Mouse (Mus musculus) heart, adult 18-20 months (tissue): ENCODE data around the gene Ugt1a6a. TPM values are rescaled to one million over a fixed set of nuclear protein-coding genes. Genes with fewer than 3 reads are reported as not detected.

Experiments
- DNase-seq, 2 experiments: peaks; one replicate each; pipeline ENCODE4 v3.0.0; 2021 to 2022; ENCODE audit warnings: mixed read lengths in 1 of 2
- total RNA-seq, 2 experiments: library from RNA; stranded (reverse); gene quantifications; 2 replicates each; pipeline ENCODE4 v1.2.3; 2021

The Ugt1a6a gene
- total RNA-seq, 2 experiments from 2014 or later: 3.3 TPM

DNA sequence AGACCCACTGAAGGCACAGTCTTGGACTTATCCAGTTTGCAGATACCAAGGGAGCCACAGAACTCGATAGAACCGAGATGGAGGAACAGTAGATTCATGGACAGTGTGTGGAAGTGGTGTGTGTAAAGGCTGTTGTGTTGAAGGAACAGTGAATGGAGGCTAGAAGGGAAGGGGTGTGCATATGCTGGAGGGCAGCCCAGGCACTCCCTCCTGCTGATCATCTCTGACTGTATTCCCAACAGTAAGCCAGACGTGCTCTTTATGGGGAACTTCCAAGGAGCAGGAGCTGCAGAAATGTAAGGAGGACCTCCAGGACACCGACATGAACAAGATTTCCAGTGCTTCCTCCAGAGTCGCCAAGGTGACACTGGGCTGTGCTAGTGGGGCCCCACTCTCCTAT lies 115.4 kb downstream of the Ugt1a6a start:
- no peak for DNase-seq

DNA sequence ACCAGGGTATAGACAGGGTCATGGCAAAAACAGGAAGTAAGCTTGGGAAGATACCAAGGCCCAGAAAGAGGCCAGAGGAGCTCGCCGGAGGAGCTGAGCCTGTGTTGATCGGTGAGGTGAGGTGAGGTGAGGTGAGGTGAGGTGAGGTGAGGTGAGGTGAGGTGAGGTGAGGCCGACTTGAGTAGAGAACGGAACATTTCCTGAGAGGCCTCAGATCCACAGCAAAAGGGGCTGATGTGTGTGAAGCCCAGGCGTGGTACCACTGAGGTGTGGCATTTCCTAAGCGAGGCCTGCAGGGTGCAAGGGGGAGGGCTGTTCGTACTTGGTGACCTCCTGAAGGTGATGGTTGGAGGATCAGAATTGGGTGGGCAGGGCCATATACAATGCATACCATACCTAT lies 118.5 kb downstream of the Ugt1a6a start:
- DNase-seq: no peak

DNA sequence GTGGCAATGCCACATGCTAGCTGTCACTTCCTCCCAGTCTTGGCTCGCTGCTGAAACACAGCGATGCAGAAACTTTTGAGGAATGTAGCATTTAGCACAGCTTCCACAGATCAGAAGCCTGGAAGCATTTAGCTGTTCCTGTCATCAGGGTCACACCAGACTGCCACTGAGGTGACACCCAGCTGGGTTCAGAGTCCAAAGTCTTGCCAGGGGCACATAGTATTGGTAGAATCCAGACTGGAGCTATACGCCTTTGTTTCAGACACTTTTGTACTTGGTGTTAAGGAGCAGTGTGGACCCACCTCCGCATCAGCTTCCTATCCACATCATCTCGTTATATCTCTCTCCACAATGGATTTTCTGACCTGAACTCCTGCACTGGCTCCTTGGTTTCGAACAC lies 118.9 kb downstream of the Ugt1a6a start:
- no peak for DNase-seq

DNA sequence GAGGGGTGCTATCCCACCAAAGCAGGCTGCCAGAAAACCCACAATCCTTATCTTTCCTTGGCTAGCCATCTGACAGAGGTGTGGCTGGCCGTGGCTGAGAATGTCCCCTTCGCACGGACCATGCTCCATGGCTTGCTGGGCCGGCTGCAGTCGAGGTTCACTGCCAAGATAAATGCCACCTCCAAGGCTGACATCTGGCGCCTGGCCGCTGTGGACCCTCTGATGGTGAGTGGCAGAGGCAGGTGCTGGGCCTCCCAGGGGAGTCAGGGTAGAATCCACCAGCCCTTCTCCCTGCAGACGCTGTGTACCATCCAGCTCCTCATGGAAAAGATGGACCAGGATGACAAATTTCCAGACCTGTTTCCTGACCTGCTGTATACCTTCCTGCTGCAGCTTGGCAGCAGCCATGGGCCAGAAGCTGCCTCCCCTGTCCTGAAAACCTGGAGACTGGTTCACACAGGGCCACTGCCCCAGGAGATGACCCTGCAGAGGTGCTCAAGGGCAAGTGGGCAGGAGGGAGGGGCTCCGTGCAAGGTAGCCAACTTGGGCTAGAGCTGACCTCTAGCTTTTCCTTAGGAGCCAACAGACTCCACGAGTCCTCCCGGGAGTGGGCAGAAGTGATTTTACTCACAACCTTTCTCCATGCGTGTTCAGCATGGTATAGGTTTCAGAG lies 120.3 kb downstream of the Ugt1a6a start:
- no peak for DNase-seq

DNA sequence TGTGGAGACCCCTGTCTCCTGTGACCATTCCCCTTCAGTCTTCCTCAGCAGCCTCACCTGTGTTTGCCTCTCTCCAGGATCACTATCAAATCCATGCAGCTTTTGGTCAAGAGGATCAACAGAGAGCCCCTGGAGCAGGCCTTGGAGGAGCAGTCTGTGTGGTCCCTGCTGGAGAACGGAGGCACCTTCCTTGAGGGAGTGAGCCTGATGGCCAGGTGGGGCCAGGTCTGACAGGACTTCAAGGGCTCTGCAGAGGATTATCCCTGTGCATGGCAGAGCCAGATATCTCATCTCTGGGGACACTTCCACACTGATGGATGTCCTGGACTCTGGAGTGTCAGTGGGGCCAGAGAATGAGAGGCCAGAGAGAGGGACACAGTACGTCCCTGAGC lies 120.9 kb downstream of the Ugt1a6a start:
- no peak for DNase-seq

DNA sequence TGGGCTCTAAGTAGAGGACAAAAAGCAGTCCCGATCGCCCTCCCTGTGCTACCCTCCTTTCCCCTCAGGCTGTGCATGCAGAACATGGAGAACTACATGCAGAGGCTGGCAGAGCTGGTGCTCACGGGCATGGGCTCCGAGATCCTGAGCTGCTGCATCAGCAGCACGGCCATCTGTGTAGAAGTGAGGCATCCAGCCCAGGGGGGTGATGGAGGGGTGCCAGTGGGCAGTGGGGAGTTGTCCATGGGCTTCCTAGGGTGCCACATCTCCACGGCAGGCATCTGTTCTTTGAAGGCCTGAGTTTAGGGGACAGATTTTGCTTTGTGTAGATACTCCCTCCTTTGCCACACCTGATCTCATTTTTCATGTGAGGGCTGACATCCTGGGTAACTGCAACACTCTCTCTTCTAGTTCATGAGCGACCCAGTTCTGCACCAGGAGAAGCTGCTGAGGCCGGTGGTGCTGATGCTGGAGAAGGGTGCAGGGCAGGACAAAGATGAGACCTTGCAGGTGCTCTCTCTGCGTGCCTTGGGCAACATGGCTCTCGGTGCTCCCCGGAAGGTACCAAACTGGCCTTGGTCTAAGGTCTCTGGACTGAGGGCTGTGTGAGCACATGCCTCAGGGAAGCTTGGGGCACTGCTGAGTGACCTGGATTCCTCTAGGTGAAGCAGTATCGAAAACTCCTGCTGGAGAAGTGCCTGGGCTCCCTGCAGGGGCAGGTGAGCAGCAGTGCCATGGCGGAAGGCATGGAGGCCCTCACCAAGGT lies 121.6 kb downstream of the Ugt1a6a start:
- no peak for DNase-seq

DNA sequence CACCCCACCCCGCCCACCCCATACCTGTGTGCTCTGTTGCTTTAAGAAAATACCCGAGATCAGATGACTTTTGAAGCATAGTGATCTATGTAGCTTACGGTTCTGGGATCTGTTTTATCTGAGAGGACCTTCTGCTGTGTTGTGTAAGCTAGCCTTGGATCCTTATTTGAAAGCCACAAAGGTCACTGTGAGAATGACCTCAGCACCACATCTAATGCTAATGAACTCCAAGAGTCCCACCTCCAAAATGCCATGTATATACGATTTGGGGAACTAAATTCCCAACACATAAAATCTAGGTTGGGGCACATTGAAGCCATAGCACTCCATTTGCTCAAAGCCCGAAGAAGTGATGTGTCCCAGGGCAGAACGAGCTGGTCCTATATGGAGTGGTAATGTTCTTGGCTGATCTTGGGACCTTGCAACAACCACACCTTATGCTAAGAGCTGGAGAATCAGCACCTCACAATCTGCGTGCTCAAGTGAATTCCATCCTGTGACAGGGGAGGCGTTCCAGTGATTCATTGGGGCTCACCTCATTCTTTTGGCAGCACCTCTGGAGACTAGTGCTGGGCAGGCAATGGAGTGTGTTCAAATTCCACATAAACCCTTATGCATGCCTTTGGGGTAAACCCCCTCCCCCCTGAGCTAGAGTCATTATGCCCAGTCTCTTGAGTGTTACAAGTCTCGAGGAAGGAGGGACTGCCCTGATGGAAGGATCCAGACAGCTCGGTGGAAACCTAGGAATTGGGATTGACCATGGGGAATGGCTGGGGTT lies 122.5 kb downstream of the Ugt1a6a start:
- DNase-seq: peak in 1 of 2 experiments; percentile 42

DNA sequence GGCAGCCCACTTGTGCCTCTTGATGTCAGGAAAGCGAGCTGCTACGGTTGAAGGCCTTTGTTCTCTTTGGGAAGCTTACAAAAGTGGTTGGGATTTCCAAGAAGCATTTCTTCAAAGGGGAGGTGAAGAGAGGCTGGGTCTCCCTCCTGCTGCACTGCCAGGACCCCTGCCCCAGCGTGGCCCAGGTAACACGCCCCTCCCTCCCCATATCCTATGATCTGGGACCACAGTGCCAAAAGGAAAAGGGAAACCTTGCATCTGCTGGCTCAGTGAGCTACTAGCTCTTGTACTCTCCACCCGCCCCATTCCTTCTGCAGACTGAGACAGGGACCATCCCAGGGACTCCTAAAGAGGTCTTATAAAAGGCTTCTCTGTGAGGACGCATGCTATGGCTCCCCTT lies 123.1 kb downstream of the Ugt1a6a start:
- DNase-seq: no peak

DNA sequence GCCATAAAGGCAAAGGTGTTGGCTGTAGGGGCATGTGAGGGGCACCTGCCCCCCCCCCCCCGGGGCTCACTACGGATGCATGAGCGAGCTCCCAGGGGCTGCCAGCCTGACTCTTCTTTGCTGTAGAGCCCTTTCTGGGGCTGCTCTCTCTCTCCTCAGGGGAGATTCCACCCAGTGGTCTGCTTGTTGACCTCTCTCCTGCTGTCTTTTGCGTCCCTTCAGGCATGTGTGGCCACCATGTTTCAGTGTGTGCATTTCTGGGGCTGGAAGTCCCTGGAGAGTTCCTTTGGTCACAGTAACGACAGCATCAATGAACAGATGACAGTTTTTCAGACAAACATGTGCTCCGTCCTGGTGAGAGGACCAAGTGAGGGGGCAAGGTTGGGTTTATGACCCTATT lies 123.8 kb downstream of the Ugt1a6a start:
- DNase-seq: no peak

DNA sequence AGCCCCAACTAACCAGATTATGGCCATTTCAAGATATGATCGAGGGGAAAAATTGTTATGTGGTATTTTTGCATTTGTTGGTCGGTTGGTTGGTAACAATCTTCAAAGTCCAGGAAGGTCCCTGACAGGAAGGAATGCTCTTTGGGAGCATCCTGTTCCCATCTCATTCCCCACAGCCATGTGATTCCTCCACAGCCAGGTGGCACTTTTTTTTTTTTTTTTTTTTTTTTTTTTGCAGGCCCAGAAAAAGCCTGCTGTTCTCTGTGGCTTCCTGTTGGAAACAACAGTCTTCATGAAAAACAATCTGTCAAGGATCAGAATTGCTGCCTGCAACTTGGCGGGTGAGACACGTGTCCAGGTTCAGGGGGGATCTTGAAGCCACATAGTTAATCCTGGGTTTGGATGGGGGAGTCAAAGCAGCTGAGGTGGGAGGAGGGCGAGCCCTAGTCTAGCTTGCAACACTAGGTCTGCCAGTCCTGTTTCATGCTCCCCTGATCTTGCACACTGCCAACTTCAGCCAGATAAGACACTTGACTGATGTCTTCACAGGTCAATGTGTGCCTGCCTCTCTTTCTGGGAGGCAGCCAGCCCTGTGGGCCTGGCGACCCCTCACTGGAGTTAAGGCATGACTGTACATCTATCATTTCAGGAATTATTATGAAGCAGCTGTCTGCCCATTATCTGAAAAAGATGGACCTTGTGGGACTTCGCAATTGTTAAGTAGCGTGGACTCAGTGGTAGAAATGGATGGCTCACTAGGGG lies 124.5 kb downstream of the Ugt1a6a start:
- peak in 1 of 2 experiments; percentile 75 for DNase-seq

DNA sequence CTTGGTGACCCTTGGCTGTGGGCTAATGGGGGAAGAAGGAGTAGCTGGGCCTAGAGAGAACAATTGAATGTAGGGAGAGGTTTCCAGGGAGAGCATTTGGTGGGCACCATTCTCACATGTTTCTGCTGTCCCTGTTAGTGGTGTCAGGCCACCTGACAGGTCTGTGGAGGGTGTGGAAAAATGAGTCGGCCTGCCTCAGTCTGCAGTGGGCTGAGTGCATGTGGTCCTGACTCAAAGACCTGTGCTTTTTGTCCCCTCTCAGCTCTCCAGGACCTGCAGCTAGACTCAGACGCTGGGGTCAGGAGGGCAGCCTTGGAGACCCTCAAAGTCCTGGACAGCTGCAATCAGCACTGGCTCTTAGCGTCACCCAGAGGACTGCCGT lies 125.0 kb downstream of the Ugt1a6a start:
- no peak for DNase-seq

DNA sequence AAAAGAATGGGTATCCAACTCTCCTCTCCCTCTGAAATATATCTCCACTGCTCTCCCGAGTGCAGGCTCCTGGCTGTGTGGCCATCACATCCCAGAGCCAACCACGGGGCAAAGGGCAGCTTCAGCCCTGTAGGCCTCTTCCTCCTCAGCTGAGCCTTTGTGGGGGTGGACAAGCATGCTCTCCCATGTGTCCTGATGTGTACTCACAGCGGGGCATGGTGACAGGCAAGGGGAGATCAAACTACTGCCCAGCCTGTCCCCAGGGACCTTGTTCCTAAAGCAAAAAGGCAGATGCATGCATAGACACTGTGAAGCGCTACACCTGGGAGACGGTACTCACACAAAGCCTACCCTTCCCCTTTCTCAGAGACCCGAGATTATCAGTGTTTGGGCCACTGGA lies 125.5 kb downstream of the Ugt1a6a start:
- DNase-seq: peak in 1 of 2 experiments; percentile 58

DNA sequence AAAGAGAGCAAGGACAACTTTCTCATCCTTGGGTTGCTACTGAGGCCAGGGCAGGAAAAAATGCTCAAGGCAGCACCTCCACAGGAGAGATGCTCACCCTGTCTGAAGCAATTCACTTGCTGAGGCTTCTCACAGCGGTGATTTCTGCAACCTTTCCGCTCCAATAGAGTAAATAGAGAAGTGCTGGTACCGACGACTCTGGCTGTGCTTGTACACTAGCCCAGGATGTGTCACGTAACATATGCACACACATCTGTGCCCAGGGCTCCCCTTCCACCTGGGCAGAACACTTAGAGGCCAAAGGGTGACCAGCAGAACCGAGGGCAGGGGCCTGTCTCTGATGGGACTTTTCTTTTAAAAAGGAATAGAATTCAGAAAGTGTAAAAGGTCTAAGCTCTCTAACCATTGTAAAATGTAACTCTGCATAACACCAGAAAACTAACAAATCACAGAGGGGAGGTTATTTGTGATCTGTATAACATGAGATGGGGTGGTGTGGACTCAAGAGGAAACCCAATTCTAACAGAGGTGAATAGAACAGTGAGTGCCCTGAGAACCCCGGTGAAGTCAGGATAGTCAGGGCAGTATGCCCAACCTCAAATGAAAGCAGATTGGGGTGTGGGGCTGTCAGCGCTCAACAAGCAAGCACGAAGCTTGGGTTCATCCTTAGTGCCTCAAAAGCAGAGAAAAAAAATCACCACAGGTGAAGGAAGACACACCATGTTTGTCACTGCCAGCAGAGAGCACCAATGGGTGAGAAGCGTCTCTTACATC lies 126.2 kb downstream of the Ugt1a6a start:
- DNase-seq: no peak

DNA sequence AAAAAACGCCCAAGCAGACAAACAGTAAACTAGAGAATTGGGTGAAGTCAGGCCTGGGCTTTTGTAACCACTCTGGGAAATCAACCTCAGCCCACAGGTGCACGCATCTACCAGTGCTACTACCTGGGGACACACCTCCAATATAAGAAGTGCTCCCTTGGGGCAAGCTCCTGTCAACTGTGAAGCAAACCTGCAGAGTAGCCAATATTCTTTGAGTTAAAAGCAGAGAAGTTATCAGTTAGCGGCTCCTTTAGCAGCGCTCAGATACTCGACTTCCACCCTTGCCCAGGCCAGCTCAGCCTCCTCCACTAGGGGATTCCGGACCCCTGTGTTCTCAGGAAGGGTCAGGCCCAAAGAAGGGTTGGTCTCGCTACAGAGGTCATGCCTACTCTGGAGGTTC lies 127.1 kb downstream of the Ugt1a6a start:
- no peak for DNase-seq

DNA sequence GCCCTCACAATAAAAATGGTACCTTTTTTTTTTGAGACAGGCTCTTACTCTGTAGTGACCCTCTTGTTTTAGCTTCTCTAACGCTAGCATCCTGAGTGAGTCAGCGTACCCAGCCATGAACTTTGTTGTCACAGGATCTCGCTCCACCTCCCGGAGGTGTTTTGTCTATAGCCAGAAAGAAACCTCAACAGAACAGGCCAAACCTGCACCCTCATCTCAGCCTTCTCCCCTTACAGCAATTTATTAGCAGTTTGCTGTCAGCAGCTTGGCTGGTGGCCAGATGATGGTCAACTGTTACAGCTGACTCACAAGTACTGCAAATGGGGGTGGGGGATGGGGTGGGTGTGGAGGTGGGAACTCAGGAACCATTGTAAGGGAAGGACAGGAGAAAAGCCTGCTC lies 127.6 kb downstream of the Ugt1a6a start:
- no peak for DNase-seq

DNA sequence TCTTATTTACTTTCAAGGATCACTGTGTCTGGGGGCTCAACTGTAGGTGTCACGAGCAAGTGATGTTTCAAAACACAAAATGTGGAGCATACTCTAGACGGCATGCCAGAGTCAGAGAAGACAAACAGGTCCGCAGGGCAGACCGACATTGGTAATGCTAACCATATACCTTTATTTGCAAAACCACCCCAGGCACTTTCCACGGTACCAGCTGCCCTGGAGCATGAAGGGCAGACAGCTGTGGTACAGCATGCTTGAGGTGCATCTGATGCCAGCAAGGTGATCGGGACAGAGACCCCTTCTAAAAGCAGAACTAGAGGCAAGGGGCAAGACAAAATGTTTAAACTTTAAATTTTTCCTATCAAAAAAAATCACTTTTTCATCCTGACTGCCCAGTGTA lies 128.4 kb downstream of the Ugt1a6a start:
- no peak for DNase-seq

DNA sequence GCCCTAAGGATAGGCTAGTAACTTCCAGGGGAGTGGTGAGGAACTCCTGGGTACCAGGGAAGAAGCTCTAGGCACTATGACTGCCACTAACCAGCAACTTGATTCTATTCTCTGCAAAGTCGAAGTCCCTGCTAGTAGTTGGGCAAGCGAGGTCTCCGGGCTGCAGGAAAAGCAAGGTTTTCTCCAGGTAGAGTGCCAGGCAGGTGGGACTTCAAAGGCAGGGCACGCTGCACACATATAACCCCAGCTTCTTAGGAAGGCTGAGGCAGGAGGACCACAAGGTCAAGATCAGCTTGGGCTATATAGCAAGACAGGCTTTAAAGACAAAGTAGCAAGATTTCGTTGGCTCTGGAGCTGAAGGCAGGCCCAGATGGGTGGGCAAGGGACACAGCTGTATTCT lies 129.2 kb downstream of the Ugt1a6a start:
- no peak for DNase-seq

DNA sequence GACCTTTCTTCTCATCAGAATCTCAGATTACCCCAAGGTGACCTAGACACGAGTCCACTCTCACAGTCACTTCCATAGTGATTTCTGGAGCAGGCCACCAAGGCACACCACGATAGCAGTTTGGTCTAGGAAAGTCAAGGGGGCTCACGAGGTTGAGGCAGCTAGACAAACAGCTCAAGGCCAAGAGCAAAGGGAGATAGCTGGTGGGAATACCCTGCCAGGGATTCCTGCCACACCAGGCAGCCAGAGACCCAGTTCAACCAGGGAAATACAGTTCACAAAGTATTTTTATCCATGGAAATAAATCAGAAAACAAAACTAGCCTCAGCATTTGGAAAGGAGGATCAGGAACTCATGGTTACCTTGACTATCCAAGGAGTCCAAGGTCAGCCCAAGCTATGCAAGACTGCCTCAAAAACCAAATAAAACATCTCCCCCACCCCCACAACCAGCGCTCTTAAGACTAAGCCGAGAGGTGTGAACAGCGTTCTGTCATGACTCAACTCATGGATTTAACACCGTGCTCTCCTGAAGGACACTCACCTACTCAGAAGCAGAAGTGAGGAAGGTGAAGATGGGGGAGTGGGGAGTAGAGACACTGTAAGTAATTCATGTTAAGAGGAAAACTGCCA lies 129.7 kb downstream of the Ugt1a6a start:
- DNase-seq: no peak

DNA sequence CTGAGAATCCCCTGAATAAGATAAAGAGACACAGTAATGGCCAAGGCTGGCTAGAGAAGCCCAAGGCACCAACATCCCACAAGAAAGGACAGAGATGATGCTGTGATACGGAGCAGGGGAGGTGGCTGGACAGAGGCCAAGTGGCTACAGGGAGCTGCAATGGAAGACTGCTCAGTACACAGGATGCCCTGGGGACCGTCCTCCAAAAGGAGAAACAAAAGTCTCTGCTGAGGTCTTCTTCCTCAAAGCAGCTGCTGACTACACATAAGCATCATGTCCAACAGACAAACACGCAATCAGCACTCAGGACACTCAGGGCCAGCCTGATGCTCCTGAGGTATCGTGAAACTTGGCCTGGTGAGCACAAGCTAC lies 130.2 kb downstream of the Ugt1a6a start:
- DNase-seq: no peak

DNA sequence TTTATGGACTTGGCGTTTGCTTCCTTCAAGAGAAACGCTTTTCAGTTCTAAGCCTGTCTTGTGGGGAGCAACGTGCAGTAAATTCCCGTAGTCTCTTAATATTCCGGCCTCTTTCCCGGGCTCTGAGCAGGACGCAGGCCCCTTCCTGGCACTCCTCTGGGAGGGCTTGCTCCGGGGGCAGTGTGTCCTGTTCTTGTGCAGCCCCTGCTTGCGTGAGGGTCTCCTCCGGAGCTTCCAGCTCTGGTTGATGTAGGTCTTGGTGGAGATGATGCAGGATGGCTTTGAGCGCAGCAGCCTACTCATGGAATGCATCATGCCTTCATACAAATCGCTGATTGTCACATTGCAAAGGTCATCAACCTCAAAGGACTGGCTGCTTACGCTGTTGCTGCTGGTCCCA lies 131.5 kb downstream of the Ugt1a6a start:
- DNase-seq: no peak

DNA sequence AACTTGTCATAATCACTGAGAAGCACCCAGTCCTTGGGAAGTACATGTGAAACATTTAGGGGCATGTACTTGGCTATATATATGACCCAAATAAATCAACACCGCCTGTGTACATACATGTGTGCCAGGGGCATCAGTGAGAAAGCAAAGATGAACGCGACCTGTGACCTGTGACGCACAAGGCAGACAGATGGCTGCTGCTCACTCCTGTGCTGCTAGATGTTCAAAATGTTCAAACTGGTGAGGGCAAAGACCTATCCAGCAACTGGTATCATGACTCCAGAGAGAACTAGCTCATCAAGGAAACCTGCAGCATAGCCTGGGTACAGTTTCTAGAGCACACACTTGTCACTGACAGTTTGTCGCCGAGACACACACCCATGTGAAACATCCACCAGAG lies 132.9 kb downstream of the Ugt1a6a start:
- no peak for DNase-seq
